Mouse (Mus musculus) E14TG2a.4 (cell line): Measurements from ENCODE around the gene Pimreg.

ENCODE experiments used
- CTCF ChIP-seq: conservative IDR thresholded peaks from 2 replicates; pipeline ENCODE4 v1.5.1; 2014; ENCODE audit warnings: low read length
- NANOG ChIP-seq: IDR thresholded peaks from 2 replicates; pipeline ENCODE4 v1.6.1; 2014; ENCODE audit warnings: borderline replicate concordance, low read length, mixed read lengths
- POU5F1 ChIP-seq: IDR thresholded peaks from 2 replicates; pipeline ENCODE4 v1.6.1; 2014; ENCODE audit warnings: low read length, borderline replicate concordance

DNA sequence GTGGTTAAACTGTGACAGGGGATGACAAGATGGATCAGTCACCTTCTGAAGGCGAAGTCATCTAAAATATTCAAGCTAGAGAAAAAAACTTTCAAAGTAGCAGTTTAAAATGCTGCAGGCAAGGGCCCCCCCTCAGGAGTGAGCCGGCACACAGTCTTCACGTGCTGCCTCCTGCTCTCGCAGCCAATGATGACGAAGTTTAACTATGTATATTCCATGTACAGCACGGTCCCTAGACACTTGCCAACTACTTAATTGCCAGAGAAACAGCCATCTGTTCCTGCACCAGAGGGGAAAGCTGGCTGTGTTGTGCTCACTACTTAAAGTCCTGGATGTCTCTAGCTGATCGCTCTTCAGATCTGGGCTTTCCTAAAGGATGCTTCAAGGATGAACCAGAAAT, 26.2 kb downstream of the Pimreg start:
- TF ChIP-seq CTCF = no peak
- TF ChIP-seq NANOG = no peak
- TF ChIP-seq POU5F1 = no peak
